Mouse (Mus musculus): ENCODE data around the gene Efnb2. TPM values are rescaled to one million over a fixed set of nuclear protein-coding genes. Genes with fewer than 3 reads are reported as not detected.

Gene Efnb2
- polyA plus RNA-seq, 1 experiment from 2014 or later: 25.4 TPM

GRCm38 (mm10) chr8:8583290-8583980 lies 77.6 kb downstream of the Efnb2 start:
- no peak for ATAC-seq (ENCODE audit: insufficient number of reproducible peaks, low FRiP score)
- WGBS: 69% methylated on average over 4 of the region's 4 CpGs
- Histone ChIP-seq H3K4me3 (no peak overlapping the region), H3K4me1 (replicated peaks) (peaks cover 14% of the 10 kb centered on the region), H3K27ac (ENCODE audit: poor library complexity, severe bottlenecking) (no peak overlapping the region), H3K27me3 (replicated peaks) (no peaks in the 10 kb centered on the region), H3K36me3 (no peaks in the 10 kb centered on the region), H3K9me3 (replicated peaks) (no peaks in the 10 kb centered on the region), H3K9ac (no peak overlapping the region), H3K4me2 (no peak overlapping the region)

DNA sequence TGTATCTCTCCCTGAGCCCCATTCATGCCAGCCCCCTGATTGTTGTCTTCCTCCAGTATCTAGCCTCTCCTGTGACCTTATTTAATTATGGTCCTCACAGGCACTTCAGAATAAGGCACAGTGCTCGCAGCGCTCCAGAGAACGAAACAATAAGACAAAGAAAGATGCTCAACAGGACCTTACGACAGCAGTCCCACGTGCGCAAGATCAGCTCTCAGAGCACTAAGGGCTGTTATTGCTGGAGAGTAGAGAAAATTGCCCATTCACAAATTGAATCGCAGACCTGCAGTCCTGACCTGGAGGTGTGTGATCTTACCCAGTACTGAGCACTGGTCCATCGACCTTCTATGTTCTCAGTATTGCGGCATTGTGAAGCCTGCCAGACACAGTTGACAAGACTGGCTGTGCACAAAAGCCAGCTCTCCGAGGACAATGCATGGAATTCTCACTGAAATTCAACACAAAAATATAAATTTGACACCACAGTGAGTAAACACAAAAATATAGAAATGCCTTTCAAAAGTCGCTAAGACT lies 83.2 kb downstream of the Efnb2 start:
- no peaks in the 10 kb centered on the region for H3K36me3 ChIP-seq
- H3K4me2 ChIP-seq: no peak overlapping the region
- WGBS: 86% methylated on average over 11 of the region's 11 CpGs
- H3K9me3 ChIP-seq (replicated peaks): no peaks in the 10 kb centered on the region
- no peak overlapping the region for H3K9ac ChIP-seq
- no peak overlapping the region for H3K27ac ChIP-seq (ENCODE audit: poor library complexity, severe bottlenecking)
- no peaks in the 10 kb centered on the region for H3K27me3 ChIP-seq (replicated peaks)
- H3K4me3 ChIP-seq: no peak overlapping the region
- H3K4me1 ChIP-seq (replicated peaks): peaks cover 12% of the 10 kb centered on the region
- no peak for ATAC-seq (ENCODE audit: insufficient number of reproducible peaks, low FRiP score)

DNA sequence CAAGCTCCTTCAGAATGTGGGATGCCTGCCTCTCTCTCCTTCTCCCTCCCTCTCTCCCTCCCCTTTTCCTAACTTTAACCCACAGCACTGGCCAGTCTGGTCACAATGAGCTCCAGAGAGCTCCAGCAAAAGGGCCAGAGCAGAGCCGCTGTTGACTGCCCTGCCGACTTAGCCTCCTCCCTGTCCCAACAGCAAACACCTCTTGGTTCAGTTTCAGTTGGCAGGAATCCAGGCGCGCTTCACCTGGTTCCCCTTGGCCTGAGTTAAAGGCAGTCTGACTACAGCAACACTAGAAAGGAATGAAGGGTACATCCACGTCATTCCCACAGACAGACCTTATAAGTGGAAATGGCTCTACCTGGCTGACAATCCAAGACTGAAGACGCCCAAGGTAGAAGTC lies 84.2 kb downstream of the Efnb2 start:
- WGBS: 86% methylated on average over 6 of the region's 6 CpGs
- Histone ChIP-seq H3K4me3 (no peak overlapping the region), H3K9me3 (replicated peaks) (no peaks in the 10 kb centered on the region), H3K27me3 (replicated peaks) (no peaks in the 10 kb centered on the region), H3K4me2 (no peak overlapping the region), H3K4me1 (replicated peaks) (peaks cover 12% of the 10 kb centered on the region), H3K27ac (ENCODE audit: poor library complexity, severe bottlenecking) (no peak overlapping the region), H3K36me3 (no peaks in the 10 kb centered on the region), H3K9ac (no peak overlapping the region)
- ATAC-seq (ENCODE audit: insufficient number of reproducible peaks, low FRiP score): no peak

DNA sequence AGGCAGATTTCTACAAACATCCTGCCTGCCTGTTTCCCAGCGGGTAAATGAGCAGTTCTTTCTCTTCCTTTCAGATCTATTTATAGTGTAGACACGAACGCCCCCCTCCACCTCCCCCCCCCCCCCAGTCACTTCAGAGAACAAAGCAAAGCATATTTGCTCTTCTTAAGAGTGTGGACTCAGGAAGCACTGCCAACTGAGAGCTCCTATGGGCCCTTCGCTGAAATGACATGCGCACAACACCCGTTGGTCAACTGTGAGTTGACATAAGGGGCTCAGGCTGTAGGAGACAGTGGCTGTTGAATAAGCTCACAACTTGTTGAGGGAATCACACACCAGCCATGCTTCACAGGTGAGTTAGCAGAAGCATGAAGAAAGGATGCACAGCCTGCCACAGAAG lies 84.8 kb downstream of the Efnb2 start:
- ATAC-seq (ENCODE audit: insufficient number of reproducible peaks, low FRiP score): 0 out of 2 replicates have a peak, but pooled peaks have one; percentile 6
- Histone ChIP-seq H3K36me3 (no peaks in the 10 kb centered on the region), H3K27me3 (replicated peaks) (no peaks in the 10 kb centered on the region), H3K9ac (no peak overlapping the region), H3K9me3 (replicated peaks) (no peaks in the 10 kb centered on the region), H3K27ac (ENCODE audit: poor library complexity, severe bottlenecking) (no peak overlapping the region), H3K4me1 (replicated peaks) (peaks cover 12% of the 10 kb centered on the region), H3K4me3 (no peak overlapping the region), H3K4me2 (no peak overlapping the region)
- 39% methylated on average over 6 of the region's 6 CpGs for WGBS

- Histone ChIP-seq H3K4me3 (no peak overlapping the region), H3K9ac (no peak overlapping the region), H3K36me3 (no peaks in the 10 kb centered on the region), H3K4me1 (replicated peaks) (peaks cover 12% of the 10 kb centered on the region), H3K4me2 (no peak overlapping the region), H3K9me3 (replicated peaks) (no peaks in the 10 kb centered on the region), H3K27ac (ENCODE audit: poor library complexity, severe bottlenecking) (no peak overlapping the region), H3K27me3 (replicated peaks) (no peaks in the 10 kb centered on the region)
- WGBS: 82% methylated on average over 19 of the region's 19 CpGs
- ATAC-seq (ENCODE audit: insufficient number of reproducible peaks, low FRiP score): no peak
Observed at GRCm38 (mm10) chr8:8574521-8575499, 86.2 kb downstream of the Efnb2 start.

- H3K27ac ChIP-seq (ENCODE audit: poor library complexity, severe bottlenecking): no peak overlapping the region
Observed at GRCm38 (mm10) chr8:8572272-8572671, 88.8 kb downstream of the Efnb2 start.

GRCm38 (mm10) chr8:8571625-8572215 lies 89.3 kb downstream of the Efnb2 start:
- no peak for ATAC-seq (ENCODE audit: insufficient number of reproducible peaks, low FRiP score)
- 90% methylated on average over 7 of the region's 7 CpGs for WGBS

More at GRCm38 (mm10) chr8:8572272-8572671, 88.8 kb downstream of the Efnb2 start:
- H3K4me1 ChIP-seq (replicated peaks): peaks cover 12% of the 10 kb centered on the region
- no peak overlapping the region for H3K9ac ChIP-seq
- WGBS: 38% methylated on average over 5 of the region's 5 CpGs
- H3K27me3 ChIP-seq (replicated peaks): no peaks in the 10 kb centered on the region
- H3K9me3 ChIP-seq (replicated peaks): no peaks in the 10 kb centered on the region
- ATAC-seq (ENCODE audit: insufficient number of reproducible peaks, low FRiP score): no peak
- no peak overlapping the region for H3K4me2 ChIP-seq
- no peaks in the 10 kb centered on the region for H3K36me3 ChIP-seq
- no peak overlapping the region for H3K4me3 ChIP-seq

DNA sequence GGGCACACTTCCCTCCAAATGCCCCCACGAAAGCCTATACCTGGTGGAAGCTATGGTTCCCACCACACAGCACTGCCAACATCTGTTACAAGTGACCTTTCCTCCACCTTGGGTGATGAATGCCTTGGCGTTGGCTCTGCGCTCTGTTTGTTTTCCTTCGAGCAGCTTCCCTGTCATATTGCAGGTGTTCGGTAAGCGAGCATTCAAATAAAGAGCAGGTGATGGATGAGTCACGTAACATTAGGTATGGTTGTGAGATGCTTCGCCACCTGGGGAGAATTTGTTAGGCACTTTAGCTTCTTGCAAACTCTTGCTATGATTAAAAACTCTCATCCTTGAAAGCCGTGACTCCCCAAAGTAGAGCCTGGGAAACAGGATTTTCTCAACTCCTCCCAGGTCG lies 91.8 kb downstream of the Efnb2 start:
- Histone ChIP-seq H3K9ac (no peak overlapping the region), H3K36me3 (no peaks in the 10 kb centered on the region), H3K27ac (ENCODE audit: poor library complexity, severe bottlenecking) (no peak overlapping the region), H3K9me3 (replicated peaks) (no peaks in the 10 kb centered on the region), H3K4me2 (no peak overlapping the region), H3K27me3 (replicated peaks) (no peaks in the 10 kb centered on the region), H3K4me3 (no peak overlapping the region), H3K4me1 (replicated peaks) (no peaks in the 10 kb centered on the region)
- WGBS: 85% methylated on average over 10 of the region's 10 CpGs
- no peak for ATAC-seq (ENCODE audit: insufficient number of reproducible peaks, low FRiP score)

More at GRCm38 (mm10) chr8:8571625-8572215, 89.3 kb downstream of the Efnb2 start:
- Histone ChIP-seq H3K27me3 (replicated peaks) (no peaks in the 10 kb centered on the region), H3K4me2 (no peak overlapping the region), H3K4me3 (no peak overlapping the region), H3K36me3 (no peaks in the 10 kb centered on the region), H3K9ac (no peak overlapping the region), H3K4me1 (replicated peaks) (peaks cover 12% of the 10 kb centered on the region), H3K27ac (ENCODE audit: poor library complexity, severe bottlenecking) (no peak overlapping the region), H3K9me3 (replicated peaks) (no peaks in the 10 kb centered on the region)

DNA sequence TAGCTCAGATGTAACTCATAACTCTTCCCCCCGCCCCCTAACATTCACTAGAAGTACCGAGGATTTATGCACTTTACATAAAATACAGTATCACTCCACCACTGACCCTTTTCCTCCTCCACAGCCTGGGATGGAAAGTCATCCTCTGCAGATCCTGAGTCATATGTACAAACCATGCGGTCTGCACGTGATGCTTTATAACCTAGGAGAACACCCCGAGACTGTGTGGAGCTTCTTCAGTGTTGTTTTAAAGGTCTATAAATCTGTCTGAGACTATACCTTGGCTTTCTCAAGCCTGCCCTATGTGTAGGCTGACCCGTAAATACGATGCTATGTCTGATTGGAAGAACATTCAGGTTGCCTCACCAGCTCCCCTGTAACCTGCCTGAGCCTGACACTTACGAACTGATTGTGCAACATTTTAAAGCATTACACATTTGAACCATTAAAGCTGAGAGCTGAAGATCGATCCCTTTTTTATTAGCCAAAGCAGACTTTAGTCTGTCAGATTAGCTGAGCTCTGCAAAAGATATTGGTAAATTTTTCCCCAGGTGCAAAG lies 92.7 kb downstream of the Efnb2 start:
- Histone ChIP-seq H3K4me1 (replicated peaks) (no peaks in the 10 kb centered on the region), H3K4me3 (no peak overlapping the region), H3K9me3 (replicated peaks) (no peaks in the 10 kb centered on the region), H3K27me3 (replicated peaks) (no peaks in the 10 kb centered on the region), H3K36me3 (no peaks in the 10 kb centered on the region), H3K27ac (ENCODE audit: poor library complexity, severe bottlenecking) (no peak overlapping the region), H3K4me2 (no peak overlapping the region), H3K9ac (no peak overlapping the region)
- no peak for ATAC-seq (ENCODE audit: insufficient number of reproducible peaks, low FRiP score)
- 87% methylated on average over 9 of the region's 9 CpGs for WGBS

Data from heart, embryonic 12.5 days (tissue).